Comparison of ENCODE assay signal across 9 mouse cellular contexts in genomic region chr5:115155831-115156230, GRCm38 (mm10). TPM values are rescaled to one million over a fixed set of nuclear protein-coding genes. Genes with fewer than 3 reads are reported as not detected.
DNase-seq lines count a peak whose midpoint lies in the region; ATAC-seq lines count a peak whose summit lies in the region.
"Had no signal": no experiment of that assay in that cellular context is flagged by ENCODE, and none has a peak within 500 bp of the region (broad histone marks: within the 10 kb centered on the region; RNA-seq: fewer than 3 reads in every experiment).

No protein-coding gene starts in this region.

- no peaks in the 10 kb centered on the region for H3K36me3 ChIP-seq in heart, embryonic 11.5 days (ENCODE audit: control insufficient read depth, insufficient read depth, low read length)
- H3K36me3 ChIP-seq in embryonic facial prominence, embryonic 14.5 days (ENCODE audit: control insufficient read depth, insufficient read depth, low read length), result peaks cover 8% of the 10 kb centered on the region
- H3K36me3 ChIP-seq in lung, embryonic 16.5 days (ENCODE audit: control insufficient read depth, insufficient read depth, low read length), result peaks cover 2% of the 10 kb centered on the region; the same call in 1 of the 2 replicates
- peaks cover 4% of the 10 kb centered on the region for H3K36me3 ChIP-seq in stomach, embryonic 15.5 days

- 29% methylated on average over 5 of the region's 5 CpGs for WGBS in heart, embryonic 11.5 days (ENCODE audit: insufficient replicate concordance)
- WGBS in embryonic facial prominence, embryonic 14.5 days, result 24% methylated on average over 5 of the region's 5 CpGs
- WGBS in lung, embryonic 16.5 days, result 30% methylated on average over 5 of the region's 5 CpGs
- WGBS in stomach, embryonic 15.5 days, result 27% methylated on average over 5 of the region's 5 CpGs

- no peaks in the 10 kb centered on the region for H3K27me3 ChIP-seq in heart, embryonic 11.5 days (ENCODE audit: control insufficient read depth, insufficient read depth, low read length)
- no peaks in the 10 kb centered on the region for H3K27me3 ChIP-seq in embryonic facial prominence, embryonic 14.5 days (replicated peaks; ENCODE audit: control insufficient read depth, insufficient read depth, low read length)
- H3K27me3 ChIP-seq in lung, embryonic 16.5 days (ENCODE audit: control insufficient read depth, insufficient read depth, low read depth, low read length), result no peaks in the 10 kb centered on the region
- no peaks in the 10 kb centered on the region for H3K27me3 ChIP-seq in stomach, embryonic 15.5 days (replicated peaks)

- peak overlapping the region; percentile 97 for H3K9ac ChIP-seq in heart, embryonic 11.5 days (ENCODE audit: low read depth, low read length)
- H3K9ac ChIP-seq in embryonic facial prominence, embryonic 14.5 days (ENCODE audit: low read depth, low read length), result peak overlapping the region; percentile 96
- H3K9ac ChIP-seq in lung, embryonic 16.5 days (ENCODE audit: low read length), result peak overlapping the region; percentile 98
- no peak overlapping the region for H3K9ac ChIP-seq in stomach, embryonic 15.5 days

- peak overlapping the region; percentile 75 for H3K4me2 ChIP-seq in heart, embryonic 11.5 days
- H3K4me2 ChIP-seq in embryonic facial prominence, embryonic 14.5 days (ENCODE audit: low read depth, low read length), result peak overlapping the region; percentile 85
- peak overlapping the region; percentile 78 for H3K4me2 ChIP-seq in lung, embryonic 16.5 days (ENCODE audit: low read depth, low read length)
- H3K4me2 ChIP-seq in stomach, embryonic 15.5 days, result peak overlapping the region; percentile 82

- H3K4me3 ChIP-seq in heart, embryonic 11.5 days (ENCODE audit: low read depth, low read length), result peak overlapping the region; percentile 100
- H3K4me3 ChIP-seq in embryonic facial prominence, embryonic 14.5 days (ENCODE audit: low read depth, low read length), result peak overlapping the region; percentile 95
- H3K4me3 ChIP-seq in lung, embryonic 16.5 days (ENCODE audit: low read length), result peak overlapping the region; percentile 93
- peak overlapping the region; percentile 86 for H3K4me3 ChIP-seq in stomach, embryonic 15.5 days (replicated peaks)

- no peaks in the 10 kb centered on the region for H3K9me3 ChIP-seq in heart, embryonic 11.5 days (replicated peaks; ENCODE audit: control insufficient read depth, low read length)
- no peaks in the 10 kb centered on the region for H3K9me3 ChIP-seq in embryonic facial prominence, embryonic 14.5 days (ENCODE audit: control insufficient read depth, low read length)
- no peaks in the 10 kb centered on the region for H3K9me3 ChIP-seq in lung, embryonic 16.5 days (ENCODE audit: control insufficient read depth, low read length)
- H3K9me3 ChIP-seq in stomach, embryonic 15.5 days, result no peaks in the 10 kb centered on the region

- peak overlapping the region; percentile 24; the same call in 1 of the 2 replicates for H3K27ac ChIP-seq in heart, embryonic 11.5 days (ENCODE audit: low read depth, low read length)
- H3K27ac ChIP-seq in embryonic facial prominence, embryonic 14.5 days (replicated peaks; ENCODE audit: low read depth, low read length), result peak overlapping the region; percentile 44
- H3K27ac ChIP-seq in lung, embryonic 16.5 days (ENCODE audit: low read length), result no peak overlapping the region
- peak overlapping the region; percentile 63 for H3K27ac ChIP-seq in stomach, embryonic 15.5 days

- no peak for DNase-seq in heart, postnatal 4 days
- DNase-seq in embryonic facial prominence, embryonic 14.5 days (ENCODE audit: low spot score), result no peak
- DNase-seq in kidney, adult 18-20 months, result peak; percentile 77
- DNase-seq in retina, embryonic 14.5 days (ENCODE audit: low spot score), result no peak
- no peak for DNase-seq in adrenal gland, adult 8-10 months

- H3K4me1 ChIP-seq in heart, embryonic 11.5 days (ENCODE audit: control insufficient read depth, insufficient read depth, low read length), result peaks cover 54% of the 10 kb centered on the region
- peaks cover 39% of the 10 kb centered on the region for H3K4me1 ChIP-seq in embryonic facial prominence, embryonic 14.5 days (ENCODE audit: control insufficient read depth, insufficient read depth, low read length)
- peaks cover 50% of the 10 kb centered on the region for H3K4me1 ChIP-seq in lung, embryonic 16.5 days (replicated peaks; ENCODE audit: control insufficient read depth, insufficient read depth, low read length)
- peaks cover 43% of the 10 kb centered on the region for H3K4me1 ChIP-seq in stomach, embryonic 15.5 days

- no peak for ATAC-seq in heart, embryonic 11.5 days (replicated peaks; ENCODE audit: insufficient number of reproducible peaks, low FRiP score, low TSS enrichment)
- no peak for ATAC-seq in embryonic facial prominence, embryonic 14.5 days (ENCODE audit: low read depth)
- no peak for ATAC-seq in lung, embryonic 16.5 days (ENCODE audit: low read depth)
- no peak for ATAC-seq in stomach, embryonic 15.5 days (ENCODE audit: insufficient read depth, low FRiP score, low read depth)

RNA-seq across cellular contexts. Expression of gene Mlec, which starts 2.1 kb away (rescaled TPM):
- polyA plus RNA-seq in heart, embryonic 11.5 days (2014; fragmentation: Nextera tagmentation; extraction: Ambion mirVana), result 68.9 and 77.8 TPM in 2 replicates
- 100 to 1,000 TPM; 104 to 111 TPM for total RNA-seq in heart, postnatal 4 days (2021)
- polyA plus RNA-seq in embryonic facial prominence, embryonic 14.5 days (2014; fragmentation: Nextera tagmentation; extraction: Ambion mirVana), result 69.8 and 72.9 TPM in 2 replicates
- 58.9 and 62.1 TPM in 2 replicates for polyA plus RNA-seq in lung, embryonic 16.5 days (2015; fragmentation: Nextera tagmentation; extraction: Ambion mirVana)
- 89.3 and 101 TPM in 2 replicates for polyA plus RNA-seq in stomach, embryonic 15.5 days (2015; fragmentation: Nextera tagmentation; extraction: Ambion mirVana)
- 100 to 1,000 TPM; 207 to 274 (median 239) TPM for total RNA-seq in adrenal gland, adult 8-10 months (2022)

RNA-seq across cellular contexts. Expression of gene Unc119b, which starts 21.1 kb away (rescaled TPM):
- polyA plus RNA-seq in heart, embryonic 11.5 days (2014; fragmentation: Nextera tagmentation; extraction: Ambion mirVana), result 18.9 and 21.6 TPM in 2 replicates
- total RNA-seq in heart, postnatal 4 days (2021), result 10 to 100 TPM; 21.7 to 25.9 TPM
- polyA plus RNA-seq in embryonic facial prominence, embryonic 14.5 days (2014; fragmentation: Nextera tagmentation; extraction: Ambion mirVana), result 32.2 and 35.4 TPM in 2 replicates
- 34.3 and 35.2 TPM in 2 replicates for polyA plus RNA-seq in lung, embryonic 16.5 days (2015; fragmentation: Nextera tagmentation; extraction: Ambion mirVana)
- polyA plus RNA-seq in stomach, embryonic 15.5 days (2015; fragmentation: Nextera tagmentation; extraction: Ambion mirVana), result 26.6 and 29.7 TPM in 2 replicates
- 10 to 100 TPM; 38.8 to 51.9 (median 45.7) TPM for total RNA-seq in adrenal gland, adult 8-10 months (2022)

RNA-seq across cellular contexts. Expression of gene Acads, which starts 36.7 kb away (rescaled TPM):
- polyA plus RNA-seq in heart, embryonic 11.5 days (2014; fragmentation: Nextera tagmentation; extraction: Ambion mirVana), result 45.5 and 75.6 TPM in 2 replicates
- 100 to 1,000 TPM; 153 to 165 TPM for total RNA-seq in heart, postnatal 4 days (2021)
- 28.5 and 28.7 TPM in 2 replicates for polyA plus RNA-seq in embryonic facial prominence, embryonic 14.5 days (2014; fragmentation: Nextera tagmentation; extraction: Ambion mirVana)
- 64.5 and 69.2 TPM in 2 replicates for polyA plus RNA-seq in lung, embryonic 16.5 days (2015; fragmentation: Nextera tagmentation; extraction: Ambion mirVana)
- 64.1 and 71.1 TPM in 2 replicates for polyA plus RNA-seq in stomach, embryonic 15.5 days (2015; fragmentation: Nextera tagmentation; extraction: Ambion mirVana)
- total RNA-seq in adrenal gland, adult 8-10 months (2022), result 100 to 1,000 TPM; 122 to 219 (median 173) TPM

RNA-seq across cellular contexts. Expression of gene Cabp1, which starts 38.4 kb away (rescaled TPM):
- polyA plus RNA-seq in heart, embryonic 11.5 days (2014; fragmentation: Nextera tagmentation; extraction: Ambion mirVana), result 0.63 and 1.3 TPM in 2 replicates
- total RNA-seq in heart, postnatal 4 days (2021), result 1 to 10 TPM; 5.5 to 6.6 TPM
- 2.7 and 3.1 TPM in 2 replicates for polyA plus RNA-seq in embryonic facial prominence, embryonic 14.5 days (2014; fragmentation: Nextera tagmentation; extraction: Ambion mirVana)
- polyA plus RNA-seq in lung, embryonic 16.5 days (2015; fragmentation: Nextera tagmentation; extraction: Ambion mirVana), result 1.3 and 1.6 TPM in 2 replicates
- 1.5 and 1.6 TPM in 2 replicates for polyA plus RNA-seq in stomach, embryonic 15.5 days (2015; fragmentation: Nextera tagmentation; extraction: Ambion mirVana)
- total RNA-seq in adrenal gland, adult 8-10 months (2022), result 10 to 100 TPM; 11.8 to 59.6 (median 41.5) TPM

RNA-seq across cellular contexts. Expression of gene Gm10401, which starts 57.7 kb away (rescaled TPM):
- 19.1 and 19.2 TPM in 2 replicates for polyA plus RNA-seq in heart, embryonic 11.5 days (2014; fragmentation: Nextera tagmentation; extraction: Ambion mirVana)
- not detected for total RNA-seq in heart, postnatal 4 days (2021)
- 53.2 and 54.0 TPM in 2 replicates for polyA plus RNA-seq in embryonic facial prominence, embryonic 14.5 days (2014; fragmentation: Nextera tagmentation; extraction: Ambion mirVana)
- polyA plus RNA-seq in lung, embryonic 16.5 days (2015; fragmentation: Nextera tagmentation; extraction: Ambion mirVana), result 23.2 and 25.4 TPM in 2 replicates
- 27.1 and 31.2 TPM in 2 replicates for polyA plus RNA-seq in stomach, embryonic 15.5 days (2015; fragmentation: Nextera tagmentation; extraction: Ambion mirVana)
- total RNA-seq in adrenal gland, adult 8-10 months (2022), result not detected
- polyA plus RNA-seq: brain, embryonic 14.5 days had no signal
